Mouse (Mus musculus) kidney, postnatal 14 days (tissue): Measurements from ENCODE around the gene Sumf2.
"Not testable (repeated sequence)": the region's sequence is repeated elsewhere in the genome, so short reads cannot be mapped to it uniquely, and the experiment has no call there.

Experiments used
- DNase-seq: peaks from one replicate; pipeline ENCODE4 v3.0.0; 2022; ENCODE audit warnings: mixed read lengths

Gene Sumf2

GRCm38 (mm10) chr5:129846752-129847557, at the start of gene Sumf2:
Sumf2 (plus strand) TSS chr5:129846986.
- peak; percentile 98 for DNase-seq

- no peak for DNase-seq
Measured at GRCm38 (mm10) chr5:129844848-129845247, 1.9 kb upstream of the Sumf2 start.

- DNase-seq, result no peak
Measured at GRCm38 (mm10) chr5:129847558-129847820, 703 bp downstream of the Sumf2 start.

GRCm38 (mm10) chr5:129855163-129855562, 8.4 kb downstream of the Sumf2 start:
- DNase-seq, result no peak

- DNase-seq, result no peak
Measured at GRCm38 (mm10) chr5:129856414-129856813, 9.6 kb downstream of the Sumf2 start.

GRCm38 (mm10) chr5:129862325-129862724, 15.5 kb downstream of the Sumf2 start:
- no peak for DNase-seq

GRCm38 (mm10) chr5:129864467-129864866, 17.7 kb downstream of the Sumf2 start:
- peak; percentile 48 for DNase-seq

- DNase-seq, result no peak
Measured at GRCm38 (mm10) chr5:129865841-129866240, 19.1 kb downstream of the Sumf2 start.

GRCm38 (mm10) chr5:129869238-129869995, 22.6 kb downstream of the Sumf2 start:
- no peak for DNase-seq

GRCm38 (mm10) chr5:129871238-129871637, 24.5 kb downstream of the Sumf2 start:
- no peak for DNase-seq

GRCm38 (mm10) chr5:129873942-129874341, 27.2 kb downstream of the Sumf2 start:
- DNase-seq, result no peak

GRCm38 (mm10) chr5:129875098-129875497, 28.3 kb downstream of the Sumf2 start:
- DNase-seq, result no peak

GRCm38 (mm10) chr5:129877731-129878455, 31.1 kb downstream of the Sumf2 start:
- DNase-seq, result peak; percentile 21

GRCm38 (mm10) chr5:129878946-129879345, 32.2 kb downstream of the Sumf2 start:
- peak; percentile 85 for DNase-seq

GRCm38 (mm10) chr5:129879888-129880287, 33.1 kb downstream of the Sumf2 start:
- no peak for DNase-seq

- no peak for DNase-seq
Measured at GRCm38 (mm10) chr5:129886271-129886670, 39.5 kb downstream of the Sumf2 start.

- DNase-seq, result peak; percentile 97
Measured at GRCm38 (mm10) chr5:129886911-129887636, 40.3 kb downstream of the Sumf2 start, which contains the start of gene Chchd2. Chchd2 (minus strand) TSS chr5:129887470.

- DNase-seq, result not testable (repeated sequence)
Measured at GRCm38 (mm10) chr5:129890390-129890789, 43.6 kb downstream of the Sumf2 start.

- DNase-seq, result peak; percentile 93
Measured at GRCm38 (mm10) chr5:129895198-129896088, 48.7 kb downstream of the Sumf2 start, which contains the start of gene Zbed5. Zbed5 (plus strand) TSS chr5:129895723.

- DNase-seq, result no peak
Measured at GRCm38 (mm10) chr5:129898449-129898848, 51.7 kb downstream of the Sumf2 start, which contains the start of gene Phkg1. Phkg1 (minus strand) TSS chr5:129898549.

- no peak for DNase-seq
Measured at GRCm38 (mm10) chr5:129907775-129908174, 61.0 kb downstream of the Sumf2 start.
